Mouse (Mus musculus): Measurements from ENCODE around the gene Col23a1. TPM values are rescaled to one million over a fixed set of nuclear protein-coding genes. Genes with fewer than 3 reads are reported as not detected.
A peak's percentile ranks its signal among the peaks of the same experiment; 100 is the strongest.

Col23a1 gene
- polyA plus RNA-seq, 1 experiment = 10.3 TPM

DNA sequence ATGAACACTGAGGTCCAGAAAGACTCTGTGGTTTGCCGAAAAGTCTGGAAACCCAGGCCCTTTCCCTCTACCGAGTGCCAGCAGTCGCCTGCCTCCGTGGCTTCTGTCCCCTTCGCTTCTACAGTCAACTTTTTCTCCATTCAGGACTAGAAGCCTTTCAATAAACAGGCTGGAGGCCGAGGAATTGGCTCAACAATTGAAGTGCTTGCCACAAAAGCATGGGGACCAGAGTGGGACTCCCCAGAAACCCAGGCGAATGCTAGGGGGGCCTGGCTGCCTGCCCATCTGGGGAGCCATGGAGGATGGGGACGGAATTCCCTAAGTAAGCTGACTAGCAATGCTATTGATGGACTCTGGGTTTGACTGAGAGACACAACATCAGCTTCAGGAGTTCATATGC, 187.9 kb downstream of the Col23a1 start:
- H3K4me2 ChIP-seq (ENCODE audit: low read depth) = no peak overlapping the region
- H3K27me3 ChIP-seq (ENCODE audit: control insufficient read depth, insufficient read depth, insufficient read length) = no peaks in the 10 kb centered on the region
- H3K79me2 ChIP-seq (ENCODE audit: control insufficient read depth, insufficient read depth) = no peaks in the 10 kb centered on the region
- H3K36me3 ChIP-seq (ENCODE audit: control insufficient read depth, insufficient read depth) = no peaks in the 10 kb centered on the region
- TF ChIP-seq MYOD1 (IDR thresholded peaks at IDR 0.05; ENCODE audit: control insufficient read depth in 1 of 3, insufficient read length in 2 of 3, low read depth in 2 of 3) (no peak), TCF12 (IDR thresholded peaks at IDR 0.05; ENCODE audit: insufficient read depth, poor library complexity, severe bottlenecking) (no peak), MAX (IDR thresholded peaks at IDR 0.05; ENCODE audit: low read depth) (no peak), SRF (IDR thresholded peaks at IDR 0.05; ENCODE audit: control insufficient read depth, insufficient read length, low read depth) (no peak)
- H3K4me3 ChIP-seq = no peak overlapping the region
- H3ac ChIP-seq (ENCODE audit: control insufficient read depth, insufficient read length) = no peak overlapping the region

DNA sequence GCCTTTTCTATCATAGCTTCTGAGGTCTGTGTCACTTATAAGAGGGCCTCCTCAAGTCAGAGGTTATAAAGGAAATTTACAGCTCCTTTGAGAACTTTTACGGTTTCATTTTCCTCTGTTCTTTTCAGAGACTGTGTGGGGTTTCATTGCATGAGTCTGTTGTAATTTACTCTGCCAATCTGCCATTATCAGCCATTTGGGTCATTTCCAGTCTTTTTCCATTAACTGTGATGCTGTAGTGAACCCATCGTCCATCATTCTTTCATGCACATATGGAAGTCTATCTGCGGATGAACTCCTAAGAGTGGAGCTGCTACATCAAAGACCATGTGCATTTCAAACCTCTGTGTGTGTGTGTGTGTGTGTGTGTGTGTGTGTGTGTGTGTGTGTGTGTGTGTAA, 192.5 kb downstream of the Col23a1 start:
- H3K4me2 ChIP-seq (ENCODE audit: low read depth) = peak overlapping the region; percentile 41
- no peak overlapping the region for H3ac ChIP-seq (ENCODE audit: control insufficient read depth, insufficient read length)
- H3K79me2 ChIP-seq (ENCODE audit: control insufficient read depth, insufficient read depth) = no peaks in the 10 kb centered on the region
- no peaks in the 10 kb centered on the region for H3K36me3 ChIP-seq (ENCODE audit: control insufficient read depth, insufficient read depth)
- no peaks in the 10 kb centered on the region for H3K27me3 ChIP-seq (ENCODE audit: control insufficient read depth, insufficient read depth, insufficient read length)
- H3K4me3 ChIP-seq = no peak overlapping the region
- TF ChIP-seq E2F4 (IDR thresholded peaks at IDR 0.05; ENCODE audit: insufficient read depth) (no peak), MYOG (IDR thresholded peaks at IDR 0.05; ENCODE audit: control insufficient read depth in 1 of 3, insufficient read depth in 1 of 3, insufficient read length in 2 of 3, low read depth in 2 of 3) (no peak), SRF (IDR thresholded peaks at IDR 0.05; ENCODE audit: control insufficient read depth, insufficient read length, low read depth) (no peak)

DNA sequence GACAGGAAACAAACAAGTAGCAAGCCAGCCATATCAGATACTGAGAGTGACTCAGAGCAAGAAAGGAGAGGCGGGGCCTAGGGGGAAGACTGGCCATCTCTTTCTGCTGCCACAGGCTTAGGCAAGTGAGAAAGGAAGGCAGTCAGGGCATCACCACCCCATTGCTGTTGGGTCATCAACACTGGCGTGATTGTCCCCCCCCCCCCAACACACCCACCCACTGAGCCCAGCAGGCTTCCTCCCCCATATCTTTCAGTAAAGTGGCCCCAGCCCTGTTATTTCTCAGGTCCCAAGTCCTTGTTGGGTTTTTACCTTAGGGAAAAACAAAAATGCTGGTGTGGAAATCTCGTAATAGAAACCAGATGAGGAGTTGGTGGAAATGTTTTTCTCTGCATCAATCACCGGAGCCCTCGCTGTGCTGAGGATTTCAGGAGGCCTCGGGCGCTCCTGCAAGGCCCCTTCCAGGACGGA, 195.4 kb downstream of the Col23a1 start:
- Histone ChIP-seq H3ac (ENCODE audit: control insufficient read depth, insufficient read length) (no peak overlapping the region), H3K4me2 (ENCODE audit: low read depth) (no peak overlapping the region), H3K27me3 (ENCODE audit: control insufficient read depth, insufficient read depth, insufficient read length) (no peaks in the 10 kb centered on the region)

DNA sequence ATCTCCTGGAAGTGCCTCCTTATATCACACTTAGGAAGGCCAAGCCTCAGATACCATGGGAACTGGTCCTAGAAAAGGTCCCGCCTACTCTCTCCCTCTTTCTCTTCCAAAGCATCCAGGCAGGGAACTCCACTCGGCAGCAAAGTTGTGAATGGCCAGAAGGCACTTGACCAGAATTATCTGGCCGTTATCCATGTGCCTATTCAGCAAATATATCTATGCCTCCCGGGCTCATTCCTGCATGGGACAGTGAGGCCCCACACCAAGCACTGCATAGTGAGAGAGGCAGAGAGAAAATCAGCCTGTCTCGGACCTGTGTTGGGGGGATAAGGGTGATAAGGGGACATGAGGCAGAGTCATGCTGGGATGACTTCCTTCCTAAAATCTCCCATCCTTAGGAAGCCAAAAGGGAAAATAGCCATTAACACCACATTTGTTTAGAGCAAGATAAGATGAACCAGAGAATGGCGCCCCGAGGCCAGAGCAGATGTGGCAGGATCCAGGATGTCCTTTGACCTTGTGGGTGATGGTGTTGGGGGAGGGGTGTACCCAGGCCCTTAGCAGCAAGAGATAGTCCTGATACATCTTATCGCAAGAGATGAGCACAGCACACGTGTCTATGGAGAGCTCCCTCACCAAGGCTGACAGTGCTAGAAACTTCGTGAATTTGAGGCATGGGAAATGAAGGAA, 196.2 kb downstream of the Col23a1 start:
- no peaks in the 10 kb centered on the region for H3K79me2 ChIP-seq (ENCODE audit: control insufficient read depth, insufficient read depth)
- H3K4me2 ChIP-seq (ENCODE audit: low read depth) = no peak overlapping the region
- no peaks in the 10 kb centered on the region for H3K36me3 ChIP-seq (ENCODE audit: control insufficient read depth, insufficient read depth)
- H3ac ChIP-seq (ENCODE audit: control insufficient read depth, insufficient read length) = no peak overlapping the region
- no peak for TF ChIP-seq MYOG (IDR thresholded peaks at IDR 0.05; ENCODE audit: control insufficient read depth in 1 of 3, insufficient read depth in 1 of 3, insufficient read length in 2 of 3, low read depth in 2 of 3)
- TF ChIP-seq TCF3 (IDR thresholded peaks at IDR 0.05; ENCODE audit: insufficient read length, low read depth) = no peak
- TF ChIP-seq USF1 (IDR thresholded peaks at IDR 0.05; ENCODE audit: low read depth) = no peak
- no peak for TF ChIP-seq POLR2A (IDR thresholded peaks at IDR 0.05; ENCODE audit: insufficient read length, low read depth)
- TF ChIP-seq E2F4 (IDR thresholded peaks at IDR 0.05; ENCODE audit: insufficient read depth) = no peak
- no peak for TF ChIP-seq POLR2AphosphoS2 (IDR thresholded peaks at IDR 0.05; ENCODE audit: insufficient read length, low read depth)
- no peak for TF ChIP-seq CEBPB (IDR thresholded peaks at IDR 0.05; ENCODE audit: insufficient read depth, poor library complexity, severe bottlenecking)
- no peak for TF ChIP-seq TCF12 (IDR thresholded peaks at IDR 0.05; ENCODE audit: insufficient read depth, poor library complexity, severe bottlenecking)
- TF ChIP-seq MAX (IDR thresholded peaks at IDR 0.05; ENCODE audit: low read depth) = no peak
- no peak for TF ChIP-seq MYOD1 (IDR thresholded peaks at IDR 0.05; ENCODE audit: control insufficient read depth in 1 of 3, insufficient read length in 2 of 3, low read depth in 2 of 3)
- no peak overlapping the region for H3K4me3 ChIP-seq
- no peaks in the 10 kb centered on the region for H3K27me3 ChIP-seq (ENCODE audit: control insufficient read depth, insufficient read depth, insufficient read length)

More for the DNA sequence above, 195.4 kb downstream of the Col23a1 start:
- H3K36me3 ChIP-seq (ENCODE audit: control insufficient read depth, insufficient read depth) = no peaks in the 10 kb centered on the region
- TF ChIP-seq TCF3 (IDR thresholded peaks at IDR 0.05; ENCODE audit: insufficient read length, low read depth) = no peak
- no peak for TF ChIP-seq POLR2AphosphoS2 (IDR thresholded peaks at IDR 0.05; ENCODE audit: insufficient read length, low read depth)
- no peak for TF ChIP-seq MAX (IDR thresholded peaks at IDR 0.05; ENCODE audit: low read depth)
- no peak for TF ChIP-seq CEBPB (IDR thresholded peaks at IDR 0.05; ENCODE audit: insufficient read depth, poor library complexity, severe bottlenecking)
- TF ChIP-seq POLR2A (IDR thresholded peaks at IDR 0.05; ENCODE audit: insufficient read length, low read depth) = no peak
- no peak for TF ChIP-seq USF1 (IDR thresholded peaks at IDR 0.05; ENCODE audit: low read depth)
- no peak for TF ChIP-seq SRF (IDR thresholded peaks at IDR 0.05; ENCODE audit: control insufficient read depth, insufficient read length, low read depth)
- TF ChIP-seq MYOD1 (IDR thresholded peaks at IDR 0.05; ENCODE audit: control insufficient read depth in 1 of 3, insufficient read length in 2 of 3, low read depth in 2 of 3) = no peak
- TF ChIP-seq TCF12 (IDR thresholded peaks at IDR 0.05; ENCODE audit: insufficient read depth, poor library complexity, severe bottlenecking) = no peak
- TF ChIP-seq MYOG (IDR thresholded peaks at IDR 0.05; ENCODE audit: control insufficient read depth in 1 of 3, insufficient read depth in 1 of 3, insufficient read length in 2 of 3, low read depth in 2 of 3) = no peak
- no peak for TF ChIP-seq E2F4 (IDR thresholded peaks at IDR 0.05; ENCODE audit: insufficient read depth)
- H3K4me3 ChIP-seq = no peak overlapping the region
- no peaks in the 10 kb centered on the region for H3K79me2 ChIP-seq (ENCODE audit: control insufficient read depth, insufficient read depth)

DNA sequence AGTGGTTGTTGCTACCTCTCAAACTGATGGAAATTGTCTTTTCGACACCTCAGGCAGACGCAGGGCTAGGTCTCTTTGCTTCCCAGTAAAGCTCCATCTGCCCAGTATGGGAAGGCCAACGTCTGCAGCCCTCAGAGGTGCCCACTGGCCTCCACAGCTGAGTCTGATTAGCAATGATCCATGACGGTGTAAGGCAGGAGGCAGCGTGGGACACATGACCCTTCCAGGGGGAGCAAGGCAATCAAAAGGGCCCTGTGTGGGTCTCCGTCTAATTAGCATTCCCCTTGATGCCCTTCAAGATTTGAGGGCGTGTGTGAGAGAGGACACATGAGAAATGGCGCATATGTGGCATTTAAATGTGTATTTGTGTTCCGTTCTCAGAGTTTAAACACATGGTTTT, 199.1 kb downstream of the Col23a1 start:
- H3K36me3 ChIP-seq (ENCODE audit: control insufficient read depth, insufficient read depth) = no peaks in the 10 kb centered on the region
- no peaks in the 10 kb centered on the region for H3K79me2 ChIP-seq (ENCODE audit: control insufficient read depth, insufficient read depth)
- peaks cover 5% of the 10 kb centered on the region for H3K27me3 ChIP-seq (ENCODE audit: control insufficient read depth, insufficient read depth, insufficient read length)
- no peak for TF ChIP-seq REST (IDR thresholded peaks at IDR 0.05; ENCODE audit: insufficient read depth, insufficient read length)
- no peak for TF ChIP-seq E2F4 (IDR thresholded peaks at IDR 0.05; ENCODE audit: insufficient read depth)
- TF ChIP-seq TCF12 (IDR thresholded peaks at IDR 0.05; ENCODE audit: insufficient read depth, poor library complexity, severe bottlenecking) = no peak
- TF ChIP-seq SRF (IDR thresholded peaks at IDR 0.05; ENCODE audit: control insufficient read depth, insufficient read length, low read depth) = no peak
- no peak for TF ChIP-seq CEBPB (IDR thresholded peaks at IDR 0.05; ENCODE audit: insufficient read depth, poor library complexity, severe bottlenecking)
- no peak for TF ChIP-seq USF1 (IDR thresholded peaks at IDR 0.05; ENCODE audit: low read depth)
- no peak for TF ChIP-seq POLR2A (IDR thresholded peaks at IDR 0.05; ENCODE audit: insufficient read length, low read depth)
- TF ChIP-seq MAX (IDR thresholded peaks at IDR 0.05; ENCODE audit: low read depth) = no peak
- TF ChIP-seq MYOD1 (IDR thresholded peaks at IDR 0.05; ENCODE audit: control insufficient read depth in 1 of 3, insufficient read length in 2 of 3, low read depth in 2 of 3) = no peak
- TF ChIP-seq TCF3 (IDR thresholded peaks at IDR 0.05; ENCODE audit: insufficient read length, low read depth) = no peak
- H3K4me3 ChIP-seq = no peak overlapping the region
- no peak overlapping the region for H3ac ChIP-seq (ENCODE audit: control insufficient read depth, insufficient read length)
- no peak overlapping the region for H3K4me2 ChIP-seq (ENCODE audit: low read depth)

All from myocyte (in vitro differentiated cells).